Mouse (Mus musculus): ENCODE data around the gene Foxo3.

The Foxo3 gene

DNA sequence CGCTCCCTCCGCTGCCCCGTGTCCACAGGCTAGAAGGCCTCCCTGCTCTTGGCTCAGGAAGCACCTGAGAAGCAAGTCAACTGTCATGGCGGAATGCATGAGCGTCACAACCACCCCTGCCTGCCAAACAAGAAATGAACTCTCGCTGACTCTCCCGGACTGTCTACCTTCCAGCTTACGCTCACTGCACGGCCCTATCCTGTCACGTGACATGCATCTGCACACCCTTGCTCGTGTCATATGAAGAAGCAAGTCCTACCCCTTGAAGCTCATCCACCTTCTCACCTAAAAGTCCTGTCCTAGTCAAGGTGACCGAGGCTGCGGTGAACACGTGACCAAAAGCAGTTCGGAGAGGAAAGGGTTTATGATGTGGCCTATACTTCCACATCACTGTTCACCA lies 50.4 kb downstream of the Foxo3 start:
- no peak for DNase-seq (ENCODE audit: low spot score)

- no peak for DNase-seq (ENCODE audit: low spot score)
Observed at GRCm38 (mm10) chr10:42225184-42225935, 51.2 kb downstream of the Foxo3 start.

GRCm38 (mm10) chr10:42221996-42222395 lies 54.6 kb downstream of the Foxo3 start:
- no peak for DNase-seq (ENCODE audit: low spot score)

- no peak for DNase-seq (ENCODE audit: low spot score)
Observed at GRCm38 (mm10) chr10:42221136-42221891, 55.2 kb downstream of the Foxo3 start.

DNA sequence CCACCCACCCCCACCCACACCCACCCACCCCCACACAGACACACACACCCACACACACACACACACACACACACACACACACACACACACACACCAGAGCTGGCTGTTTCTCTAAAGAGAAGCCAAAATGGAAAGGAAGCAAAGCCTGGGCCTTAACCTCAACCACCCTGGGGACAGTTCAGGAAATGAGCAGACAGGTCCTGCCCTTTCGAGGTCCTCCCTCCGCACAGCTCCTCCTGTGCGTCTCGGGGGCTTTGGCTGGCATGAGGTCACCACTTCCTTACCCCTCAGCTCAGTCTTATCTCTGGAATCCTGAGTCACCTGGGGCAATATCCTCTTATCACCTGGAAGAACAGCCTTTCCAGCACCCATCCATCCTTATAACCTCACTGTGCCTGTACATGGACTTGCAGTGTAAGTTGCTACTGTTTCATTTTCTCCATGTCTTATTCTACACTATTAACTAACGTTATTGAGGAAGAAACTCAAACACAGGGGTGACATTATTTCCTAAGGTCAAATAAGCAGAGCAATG lies 56.1 kb downstream of the Foxo3 start:
- no peak for DNase-seq (ENCODE audit: low spot score)

DNA sequence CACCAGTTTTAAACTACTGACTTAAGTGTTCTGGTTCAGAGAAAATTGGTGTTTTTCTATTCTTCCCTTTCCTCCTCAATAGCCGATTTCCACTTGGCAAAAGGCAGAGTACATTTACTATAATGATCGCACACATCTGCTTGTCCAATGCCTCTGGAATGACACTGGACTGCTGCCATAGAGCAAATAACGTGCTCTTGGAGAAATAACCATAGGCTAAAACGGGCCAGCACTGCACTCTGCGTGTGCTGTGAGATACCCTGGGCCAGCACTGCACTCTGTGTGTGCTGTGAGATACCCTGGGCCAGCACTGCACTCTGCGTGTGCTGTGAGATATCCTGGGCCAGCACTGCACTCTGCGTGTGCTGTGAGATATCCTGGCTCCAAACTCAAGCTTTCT lies 65.1 kb downstream of the Foxo3 start:
- DNase-seq (ENCODE audit: low spot score), result peak; percentile 35

DNA sequence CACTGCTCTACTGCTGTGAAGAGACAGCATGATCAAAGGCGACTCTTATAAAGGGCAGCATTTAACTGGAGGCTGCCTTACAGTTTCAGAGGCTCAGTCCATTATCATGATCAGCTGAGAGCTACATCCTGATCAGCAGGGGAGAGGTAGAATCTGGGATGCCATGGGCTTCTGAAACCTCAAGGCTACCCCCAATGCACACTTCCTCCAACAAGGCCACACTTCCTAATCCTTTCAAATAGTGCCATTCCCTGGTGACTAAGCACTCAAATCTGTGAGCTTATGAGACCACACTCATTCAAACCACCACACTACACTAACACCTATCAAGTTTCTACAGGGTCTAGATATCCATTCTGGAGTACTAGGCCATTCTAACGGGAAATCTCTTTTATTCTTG lies 65.9 kb downstream of the Foxo3 start:
- DNase-seq (ENCODE audit: low spot score), result no peak

DNA sequence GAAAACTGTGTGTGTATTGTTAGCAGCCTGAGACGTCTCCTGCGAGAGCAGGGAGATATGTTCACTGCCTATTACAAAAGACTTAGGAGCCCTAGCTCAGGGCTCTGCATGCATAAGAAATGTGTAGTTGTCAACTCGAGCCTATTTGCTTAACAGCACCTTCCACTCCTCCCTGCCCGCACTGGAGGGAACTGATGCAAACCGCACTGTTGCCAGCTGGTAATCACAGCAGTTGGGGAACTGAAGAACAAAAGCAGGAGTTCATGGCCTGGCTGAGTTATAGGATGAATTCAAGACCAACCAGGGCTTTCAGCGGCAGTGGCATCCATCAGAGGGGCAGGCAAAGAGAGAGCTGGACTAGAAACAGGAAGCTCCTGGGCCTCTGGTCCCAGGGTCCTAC lies 66.7 kb downstream of the Foxo3 start:
- DNase-seq (ENCODE audit: low spot score), result no peak

DNA sequence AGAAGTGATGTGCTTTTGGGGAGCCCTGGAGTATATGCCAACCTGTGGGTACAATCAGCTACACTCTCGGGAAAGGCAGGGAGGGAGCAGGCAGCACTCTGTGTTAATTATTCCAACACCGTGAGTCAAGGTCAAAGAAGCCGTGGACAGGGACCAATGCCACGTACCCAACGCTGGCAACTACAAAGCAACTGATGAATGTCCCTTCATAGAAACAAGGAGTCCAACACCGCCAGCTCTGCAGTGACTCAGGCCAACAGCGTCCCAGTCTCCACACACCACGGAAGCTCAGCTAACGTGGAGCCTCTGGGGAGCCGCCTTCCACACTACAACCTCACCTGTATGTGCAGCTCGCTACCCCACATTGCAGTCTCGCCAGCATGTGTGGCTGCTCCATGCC lies 68.9 kb downstream of the Foxo3 start:
- DNase-seq (ENCODE audit: low spot score), result no peak

GRCm38 (mm10) chr10:42204768-42205412 lies 71.7 kb downstream of the Foxo3 start:
- peak; percentile 58 for DNase-seq (ENCODE audit: low spot score)

DNA sequence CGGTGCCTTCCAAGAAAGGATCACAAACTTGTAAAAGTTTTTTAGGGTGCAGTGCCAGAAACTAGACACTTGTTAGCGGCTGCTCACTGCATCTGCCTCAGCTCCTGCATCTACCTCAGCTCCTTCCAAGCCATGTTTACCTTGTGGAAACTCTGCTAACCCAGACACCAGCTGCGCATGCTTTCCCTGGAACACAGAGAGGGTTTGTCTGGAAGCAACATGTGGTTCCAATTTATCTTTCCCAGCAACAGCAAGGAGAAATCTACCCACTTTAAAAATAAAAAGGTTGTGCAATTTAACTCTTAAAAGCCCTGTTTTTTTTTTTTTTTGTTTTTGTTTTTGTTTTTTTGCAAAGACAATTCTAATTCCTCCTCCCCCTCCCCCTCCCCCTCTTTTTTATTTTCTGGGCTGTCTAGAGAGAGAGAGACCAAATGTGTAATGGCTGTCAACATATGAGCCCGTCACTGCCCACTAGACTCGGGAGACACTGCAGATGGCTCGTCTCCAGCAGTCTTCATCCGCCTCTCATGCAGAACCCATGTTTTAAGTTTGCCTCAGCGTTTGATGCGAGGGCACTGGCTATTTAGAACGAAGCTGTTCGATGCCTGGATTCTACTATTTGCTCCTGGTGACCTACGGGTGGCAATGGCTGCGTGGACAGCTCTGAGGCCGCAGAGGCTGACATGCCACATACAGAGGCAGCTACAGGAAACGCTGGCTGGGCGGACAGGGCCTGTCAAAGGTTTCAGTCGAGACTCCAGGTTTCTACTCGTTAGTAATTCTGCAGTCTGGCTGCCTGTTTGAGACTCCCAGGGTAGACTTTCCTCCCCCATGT lies 73.0 kb downstream of the Foxo3 start:
- no peak for DNase-seq (ENCODE audit: low spot score)

GRCm38 (mm10) chr10:42202561-42202960 lies 74.0 kb downstream of the Foxo3 start:
- DNase-seq (ENCODE audit: low spot score), result no peak

DNA sequence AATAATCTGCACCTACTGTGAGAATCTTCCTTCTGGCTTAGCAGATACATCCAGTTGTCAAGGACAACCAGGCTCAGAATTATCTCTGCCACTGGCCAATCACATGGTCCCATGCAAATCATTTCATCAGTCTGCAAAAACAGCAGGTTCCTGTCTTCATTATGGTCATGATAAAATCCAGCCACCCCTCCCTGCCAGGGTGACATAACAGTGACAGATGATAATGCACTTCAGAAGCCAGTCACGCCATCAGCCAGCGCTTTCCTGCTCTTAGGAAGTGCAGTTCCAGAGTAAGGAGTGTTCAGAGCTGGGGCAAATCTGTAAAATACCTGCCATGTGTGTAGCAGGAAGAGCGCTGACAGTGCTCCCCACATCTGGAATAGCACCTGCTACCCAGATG lies 77.1 kb downstream of the Foxo3 start:
- no peak for DNase-seq (ENCODE audit: low spot score)

GRCm38 (mm10) chr10:42198682-42199081 lies 77.9 kb downstream of the Foxo3 start:
- no peak for DNase-seq (ENCODE audit: low spot score)

GRCm38 (mm10) chr10:42194784-42195183 lies 81.8 kb downstream of the Foxo3 start:
- DNase-seq (ENCODE audit: low spot score), result no peak

DNA sequence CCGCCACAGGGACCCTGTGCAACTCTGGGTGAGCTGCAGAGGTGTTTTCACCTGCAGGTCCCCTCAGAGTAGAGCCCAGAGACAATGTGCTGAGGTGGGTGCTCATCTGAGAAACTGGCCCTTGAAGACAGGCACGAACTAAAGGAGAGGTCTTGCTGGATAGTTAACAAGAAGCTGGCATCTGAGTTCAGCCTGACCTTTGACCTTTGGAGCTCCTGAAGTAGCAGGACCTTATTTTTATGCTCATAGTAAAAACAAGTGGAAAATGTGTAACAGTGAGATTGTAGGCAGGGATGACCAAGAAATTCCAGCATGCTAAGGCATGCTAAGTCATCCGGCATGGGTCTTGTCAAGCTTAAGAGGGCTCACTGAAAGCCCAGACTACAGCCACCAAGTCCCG lies 82.6 kb downstream of the Foxo3 start:
- no peak for DNase-seq (ENCODE audit: low spot score)

DNA sequence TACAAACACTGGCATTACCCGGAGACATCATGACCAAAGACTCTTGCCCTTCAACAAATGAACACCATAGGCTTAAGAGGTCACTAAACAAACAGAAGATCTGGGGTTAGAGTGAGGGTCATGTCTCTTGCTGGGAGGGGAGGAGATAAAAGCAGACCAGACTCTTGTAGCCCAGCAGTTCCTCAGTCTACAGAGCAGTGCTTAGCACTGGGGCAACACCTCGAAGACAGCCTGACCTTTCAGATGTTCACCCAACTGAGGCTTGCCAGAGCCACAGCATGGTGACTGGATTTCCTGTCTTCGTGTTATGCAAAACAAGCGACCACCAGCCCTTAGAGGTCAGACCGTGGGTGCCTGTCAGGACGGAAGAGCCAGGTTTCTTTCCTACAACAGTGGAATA lies 83.6 kb downstream of the Foxo3 start:
- DNase-seq (ENCODE audit: low spot score), result no peak

DNA sequence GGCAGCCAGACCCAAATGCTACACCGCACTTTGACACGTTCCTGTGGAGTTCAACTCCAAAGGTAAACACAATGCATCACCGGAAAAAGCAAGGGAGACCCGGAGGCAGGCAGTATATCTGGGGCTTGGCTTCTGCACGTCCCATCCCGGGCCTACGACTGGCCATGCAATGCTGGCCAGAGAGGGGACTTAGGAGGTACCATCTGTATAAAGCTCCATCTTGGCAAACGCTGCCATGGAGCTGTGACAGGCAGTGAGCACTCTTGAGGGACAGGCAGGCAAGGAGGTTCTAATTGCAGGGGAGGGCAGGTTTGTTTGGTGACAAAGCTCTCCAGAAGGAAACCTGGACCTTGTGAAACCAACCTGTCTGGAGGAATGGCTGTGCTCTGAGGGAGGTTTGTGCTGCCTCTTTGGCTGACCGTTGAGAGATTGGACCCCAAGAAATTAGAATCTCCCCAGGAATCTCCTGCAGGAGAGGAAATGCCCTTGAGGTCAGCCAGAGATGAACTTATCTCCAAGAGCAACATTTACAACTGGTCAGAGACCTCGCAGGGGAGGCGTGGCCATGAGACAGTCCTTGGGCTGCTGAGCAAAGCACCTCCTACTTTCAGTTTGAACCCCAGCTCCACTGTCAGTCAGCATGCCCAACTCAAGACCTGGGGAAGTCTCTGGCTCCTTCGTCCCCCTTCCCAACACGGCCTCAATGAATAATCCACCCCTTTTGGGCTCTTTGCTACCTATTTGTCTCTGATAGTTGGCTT lies 86.7 kb downstream of the Foxo3 start:
- no peak for DNase-seq (ENCODE audit: low spot score)

- DNase-seq (ENCODE audit: low spot score), result no peak
Observed at GRCm38 (mm10) chr10:42189037-42189436, 87.5 kb downstream of the Foxo3 start.

DNA sequence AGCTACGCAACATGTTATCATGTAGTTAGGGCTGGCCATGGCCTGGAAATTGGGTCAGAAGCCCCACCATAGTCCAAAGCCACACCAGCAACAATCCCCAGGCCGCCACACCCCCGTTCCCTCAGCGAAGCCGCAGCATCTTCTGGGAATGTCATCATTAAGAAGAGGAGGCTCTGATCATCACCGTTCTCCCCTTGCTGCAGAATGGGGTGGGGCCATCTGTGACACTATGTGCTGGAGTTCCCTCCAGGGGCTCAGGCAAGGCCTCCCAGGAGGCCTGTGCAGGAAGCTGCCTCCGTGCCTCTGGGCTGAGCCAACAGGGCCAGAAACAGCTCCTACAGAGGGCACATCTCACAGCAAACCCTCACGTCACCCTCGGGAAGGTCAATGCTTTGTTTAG lies 88.5 kb downstream of the Foxo3 start:
- DNase-seq (ENCODE audit: low spot score), result no peak

DNA sequence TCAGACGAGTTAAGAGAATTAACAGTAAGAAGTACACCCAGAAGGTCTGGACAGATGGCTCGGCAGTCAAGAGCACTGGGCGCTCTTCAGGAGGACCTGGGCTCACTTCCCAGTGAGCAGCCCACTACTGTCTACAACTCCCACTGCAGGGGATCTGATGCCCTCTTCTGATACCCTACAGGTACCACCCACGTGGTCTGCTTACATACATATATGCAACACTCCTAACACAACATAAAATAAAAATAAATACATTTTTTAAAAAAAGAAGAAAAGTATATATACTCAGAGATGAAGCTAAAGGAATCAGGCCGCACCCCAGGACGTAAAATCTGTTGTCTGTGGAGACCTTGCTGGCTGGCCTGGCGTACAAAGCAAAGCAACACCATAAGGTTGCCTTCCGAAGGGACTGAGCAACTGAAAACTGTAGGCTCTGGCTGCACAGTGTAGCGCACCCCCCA lies 89.6 kb downstream of the Foxo3 start:
- no peak for DNase-seq (ENCODE audit: low spot score)
